Mouse (Mus musculus): ENCODE measurements at regions not wholly inside any gene's neighbourhood (a gene's known extent, or its start where the extent isn't known, plus 50 kb on each side); places are given as distances from the start of the nearest gene placed in this dataset.

- no peak for TF ChIP-seq GABPA (IDR thresholded peaks at IDR 0.05; ENCODE audit: low read depth, low read length)
- TF ChIP-seq CTCF (IDR thresholded peaks at IDR 0.05 in 2 of 3, conservative IDR thresholded peaks at IDR 0.05 in 1 of 3; ENCODE audit: control insufficient read depth in 1 of 3, insufficient read depth in 1 of 3, low read depth in 2 of 3, low read length in 3 of 3, poor library complexity in 1 of 3, severe bottlenecking in 1 of 3) = no peak
- TF ChIP-seq GATA1 (IDR thresholded peaks at IDR 0.05; ENCODE audit: low read depth, low read length) = no peak
- no peak for TF ChIP-seq POLR2A (IDR thresholded peaks at IDR 0.05; ENCODE audit: control insufficient read depth in 1 of 2, insufficient read depth in 1 of 2, low read depth in 1 of 2, low read length in 2 of 2, poor library complexity in 1 of 2)
- no peak for TF ChIP-seq EP300 (IDR thresholded peaks at IDR 0.05; ENCODE audit: low read depth in 1 of 2, low read length in 2 of 2)
- no peak for TF ChIP-seq TBP (IDR thresholded peaks at IDR 0.05; ENCODE audit: low read depth, low read length)
- TF ChIP-seq ELF1 (IDR thresholded peaks at IDR 0.05; ENCODE audit: low read depth, low read length) = no peak
- no peak for TF ChIP-seq USF2 (IDR thresholded peaks at IDR 0.05; ENCODE audit: borderline replicate concordance in 1 of 2, insufficient read depth in 1 of 2, low read depth in 1 of 2, low read length in 2 of 2)
- TF ChIP-seq ZNF384 (IDR thresholded peaks at IDR 0.05; ENCODE audit: low read depth, low read length) = no peak
- TF ChIP-seq MAX (IDR thresholded peaks at IDR 0.05; ENCODE audit: low read length) = no peak
- no peak for TF ChIP-seq USF1 (IDR thresholded peaks at IDR 0.05; ENCODE audit: low read depth, low read length)
Observed at GRCm38 (mm10) chr2:75245662-75246061, 413.4 kb upstream of the Hnrnpa3 start.

Measured in MEL (cell line).